Mouse (Mus musculus): ENCODE measurements around the gene Apoa4.

DNA sequence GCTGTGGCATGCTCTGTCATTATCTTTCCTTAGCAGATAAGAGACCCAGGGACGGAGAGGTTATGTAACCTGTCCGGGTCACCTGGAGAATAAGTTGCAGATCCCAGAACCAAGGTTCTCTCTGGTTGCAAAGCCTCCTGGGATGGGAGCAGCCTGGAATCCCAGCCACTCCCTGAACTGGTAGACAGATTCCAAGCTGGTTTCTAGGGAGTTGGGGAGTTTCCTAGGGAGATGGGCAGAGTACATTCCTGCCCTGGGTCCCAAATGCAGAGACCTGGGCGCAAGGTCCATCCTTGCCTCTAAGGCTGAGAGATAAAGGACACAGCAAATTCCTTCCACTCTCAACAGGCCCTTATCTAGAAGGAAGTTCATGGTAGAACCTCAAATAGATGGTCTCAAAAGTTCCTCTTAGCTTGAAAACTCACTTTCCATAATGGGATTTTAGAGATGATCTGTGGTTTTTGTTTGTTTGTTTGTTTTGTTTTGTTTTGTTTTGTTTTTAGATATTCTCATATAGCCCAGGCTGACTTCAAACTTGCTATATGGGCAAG lies 13.4 kb upstream of the Apoa4 start:
- TF ChIP-seq CTCF (IDR thresholded peaks at IDR 0.05; ENCODE audit: low read depth, low read length) (no peak), POLR2A (IDR thresholded peaks at IDR 0.05; ENCODE audit: borderline replicate concordance, low read depth, low read length) (no peak)
